Mouse (Mus musculus) brain, adult 2 months (tissue): ENCODE measurements at regions not wholly inside any gene's neighbourhood (a gene's known extent, or its start where the extent isn't known, plus 50 kb on each side); places are given as distances from the start of the nearest gene placed in this dataset.

Experiments
- DNase-seq: peaks from one replicate; pipeline ENCODE4 v3.0.0; 2011; ENCODE audit warnings: low read depth, low spot score

DNA sequence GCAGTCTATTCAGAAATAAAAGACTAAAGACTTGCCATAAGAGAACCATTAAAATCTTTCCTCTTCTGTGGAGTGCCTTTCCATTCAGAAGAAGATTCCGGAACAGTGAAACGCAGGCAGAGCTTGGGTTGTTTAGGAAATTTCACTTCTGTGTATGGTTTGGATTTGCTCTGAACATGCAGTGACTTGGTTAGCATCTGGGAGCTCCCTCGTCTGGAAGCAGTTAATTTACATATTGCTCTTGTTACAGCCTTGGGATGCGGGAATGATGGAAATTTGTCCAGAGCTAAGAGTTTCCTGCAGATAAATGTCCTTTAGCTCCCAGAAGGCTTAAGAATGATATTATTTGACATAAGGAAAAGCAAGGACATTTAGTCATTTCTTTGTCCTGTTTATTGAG, 56.4 kb upstream of the Itga6 start:
- no peak for DNase-seq

GRCm38 (mm10) chr2:71690277-71691161, 54.9 kb upstream of the Itga6 start:
- peak; percentile 33 for DNase-seq

- peak; percentile 44 for DNase-seq
These were observed 50.6 kb upstream of the Itga6 start for GRCm38 (mm10) chr2:71694758-71695310.
